Mouse (Mus musculus) testis, postnatal 14 days (tissue): ENCODE results near the gene Cxcr5.

Source experiments
- DNase-seq: peaks from one replicate; pipeline ENCODE4 v3.0.0; 2021; ENCODE audit warnings: low spot score

Gene Cxcr5

GRCm38 (mm10) chr9:44494863-44495809, 66.5 kb downstream of the Cxcr5 start:
- no peak for DNase-seq

- DNase-seq = no peak
Observed at GRCm38 (mm10) chr9:44494261-44494862, 67.3 kb downstream of the Cxcr5 start.

GRCm38 (mm10) chr9:44492631-44493461, 68.8 kb downstream of the Cxcr5 start:
- no peak for DNase-seq

- DNase-seq = no peak
Observed at GRCm38 (mm10) chr9:44491351-44491750, 70.3 kb downstream of the Cxcr5 start.

GRCm38 (mm10) chr9:44490086-44490967, 71.3 kb downstream of the Cxcr5 start:
- DNase-seq = no peak

- no peak for DNase-seq
Observed at GRCm38 (mm10) chr9:44489651-44490085, 72.0 kb downstream of the Cxcr5 start.

- DNase-seq = peak; percentile 83
Observed at GRCm38 (mm10) chr9:44488855-44489381, 72.8 kb downstream of the Cxcr5 start.

- DNase-seq = no peak
Observed at GRCm38 (mm10) chr9:44488416-44488815, 73.3 kb downstream of the Cxcr5 start.

- peak; percentile 91 for DNase-seq
Observed at GRCm38 (mm10) chr9:44487441-44487840, 74.2 kb downstream of the Cxcr5 start.

GRCm38 (mm10) chr9:44486741-44487421, 74.8 kb downstream of the Cxcr5 start:
- DNase-seq = no peak

GRCm38 (mm10) chr9:44486335-44486734, 75.3 kb downstream of the Cxcr5 start:
- no peak for DNase-seq

- no peak for DNase-seq
Observed at GRCm38 (mm10) chr9:44485516-44486161, 76.0 kb downstream of the Cxcr5 start.

GRCm38 (mm10) chr9:44485105-44485515, 76.6 kb downstream of the Cxcr5 start:
- no peak for DNase-seq

GRCm38 (mm10) chr9:44484311-44485104, 77.2 kb downstream of the Cxcr5 start:
- DNase-seq = no peak

GRCm38 (mm10) chr9:44483510-44484044, 78.1 kb downstream of the Cxcr5 start:
- DNase-seq = peak; percentile 82

- no peak for DNase-seq
Observed at GRCm38 (mm10) chr9:44483041-44483509, 78.6 kb downstream of the Cxcr5 start.

- peak; percentile 92 for DNase-seq
Observed at GRCm38 (mm10) chr9:44482552-44482951, 79.1 kb downstream of the Cxcr5 start, which contains the start of gene Bcl9l. Bcl9l (plus strand) TSS chr9:44482825.

GRCm38 (mm10) chr9:44482112-44482511, 79.6 kb downstream of the Cxcr5 start:
- no peak for DNase-seq
